In genomic region chr7:116161544-116161943, GRCm38 (mm10) we compare ENCODE assay signal across 9 mouse cellular contexts.
DNase-seq lines count a peak whose midpoint lies in the region; ATAC-seq and TF ChIP-seq lines count a peak whose summit lies in the region.
"Had no signal": no experiment of that assay in that cellular context is flagged by ENCODE, and none has a peak within 500 bp of the region (broad histone marks: within the 10 kb centered on the region; RNA-seq: fewer than 3 reads in every experiment).

No protein-coding gene starts in this region.

- no peaks in the 10 kb centered on the region for H3K27me3 ChIP-seq in hindbrain, embryonic 13.5 days
- no peaks in the 10 kb centered on the region for H3K27me3 ChIP-seq in limb, embryonic 11.5 days (ENCODE audit: control insufficient read depth, insufficient read depth, low read length)
- H3K27me3 ChIP-seq: embryonic facial prominence, embryonic 15.5 days had no signal

- peaks cover 12% of the 10 kb centered on the region; the same call in 1 of the 2 replicates for H3K36me3 ChIP-seq in hindbrain, embryonic 13.5 days
- no peaks in the 10 kb centered on the region for H3K36me3 ChIP-seq in limb, embryonic 11.5 days (ENCODE audit: control insufficient read depth, insufficient read depth, low read length)
- H3K36me3 ChIP-seq: embryonic facial prominence, embryonic 15.5 days had no signal

- intact Hi-C loops in left cerebral cortex, adult 2 months (cut with DNase I): loop anchor here (1.0 to 5.0 kb wide), 3 partner anchors 36 to 161 kb away; no protein-coding TSS in a partner anchor

- no peak overlapping the region for H3K4me2 ChIP-seq in hindbrain, embryonic 13.5 days
- no peak overlapping the region for H3K4me2 ChIP-seq in limb, embryonic 11.5 days (ENCODE audit: low read depth, severe bottlenecking)
- H3K4me2 ChIP-seq: embryonic facial prominence, embryonic 15.5 days had no signal

- no peak overlapping the region for H3K27ac ChIP-seq in left cerebral cortex, adult 2 months
- H3K27ac ChIP-seq in hindbrain, embryonic 13.5 days: no peak overlapping the region
- no peak overlapping the region for H3K27ac ChIP-seq in limb, embryonic 11.5 days (replicated peaks; ENCODE audit: low read depth, low read length)
- H3K27ac ChIP-seq: embryonic facial prominence, embryonic 15.5 days had no signal

- peak; percentile 94 for TF ChIP-seq CTCF in left cerebral cortex, adult 2 months (IDR thresholded peaks at IDR 0.05)

- peaks cover 4% of the 10 kb centered on the region; the same call in 1 of the 2 replicates for H3K4me1 ChIP-seq in hindbrain, embryonic 13.5 days (replicated peaks)
- H3K4me1 ChIP-seq in limb, embryonic 11.5 days (ENCODE audit: control insufficient read depth, insufficient read depth, low read length): peaks cover 2% of the 10 kb centered on the region; the same call in 1 of the 2 replicates

- no peak overlapping the region for H3K9ac ChIP-seq in hindbrain, embryonic 13.5 days
- H3K9ac ChIP-seq in limb, embryonic 11.5 days (ENCODE audit: low read length): no peak overlapping the region
- H3K9ac ChIP-seq: embryonic facial prominence, embryonic 15.5 days had no signal

- 26% methylated on average over 5 of the region's 5 CpGs for WGBS in hindbrain, embryonic 13.5 days
- 25% methylated on average over 5 of the region's 5 CpGs for WGBS in limb, embryonic 11.5 days

- peak; percentile 45 to 49 for DNase-seq in left cerebral cortex, adult 2 months (ENCODE audit: extremely low spot score in 1 of 2, low spot score in 2 of 2)
- no peak for DNase-seq in left cerebral cortex, adult 11 months (ENCODE audit: low spot score)
- peak; percentile 17 for DNase-seq in adipocyte (ENCODE audit: low spot score)
- DNase-seq in embryo, embryonic 11.5 days (ENCODE audit: low read depth, low spot score): peak; percentile 46
- DNase-seq in limb, embryonic 11.5 days (ENCODE audit: low spot score): peak; percentile 66
- peak; percentile 42 for DNase-seq in naive thymus-derived CD4-positive, alpha-beta T cell, adult 2 months (ENCODE audit: low read depth)
- no peak for DNase-seq in spleen, adult 12 weeks (ENCODE audit: low spot score)

- ATAC-seq in hindbrain, embryonic 13.5 days (ENCODE audit: low FRiP score): peak; percentile 46; the same call in 1 of the 2 replicates
- peak; percentile 49 for ATAC-seq in limb, embryonic 11.5 days (ENCODE audit: insufficient number of reproducible peaks, low FRiP score, low TSS enrichment, low read depth)

- H3K4me3 ChIP-seq in left cerebral cortex, adult 2 months: no peak overlapping the region
- no peak overlapping the region for H3K4me3 ChIP-seq in hindbrain, embryonic 13.5 days
- no peak overlapping the region for H3K4me3 ChIP-seq in limb, embryonic 11.5 days (ENCODE audit: low read depth, low read length)
- H3K4me3 ChIP-seq: embryonic facial prominence, embryonic 15.5 days had no signal

- no peaks in the 10 kb centered on the region for H3K9me3 ChIP-seq in hindbrain, embryonic 13.5 days
- no peaks in the 10 kb centered on the region for H3K9me3 ChIP-seq in limb, embryonic 11.5 days (ENCODE audit: control insufficient read depth, low read length)
- H3K9me3 ChIP-seq: embryonic facial prominence, embryonic 15.5 days had no signal

Comparison
In these comparisons a context has a peak if more than half of its experiments do, and no peak if none do; other contexts are left out.
1. DNase-seq: peak in left cerebral cortex, adult 2 months (2 of 2), adipocyte (single experiment), embryo, embryonic 11.5 days (single experiment), limb, embryonic 11.5 days (single experiment) and naive thymus-derived CD4-positive, alpha-beta T cell, adult 2 months (single experiment); none in left cerebral cortex, adult 11 months (single experiment) and spleen, adult 12 weeks (single experiment).